Mouse (Mus musculus): ENCODE data around the gene Cd72.

The Cd72 gene

GRCm38 (mm10) chr4:43425648-43426380 is 28.6 kb downstream of the Cd72 start:
- no peak for DNase-seq

- no peak for DNase-seq
Measured at GRCm38 (mm10) chr4:43425197-43425596, 29.2 kb downstream of the Cd72 start.

- no peak for DNase-seq
Measured at GRCm38 (mm10) chr4:43424072-43424471, 30.4 kb downstream of the Cd72 start.

- no peak for DNase-seq
Measured at GRCm38 (mm10) chr4:43423267-43423934, 31.0 kb downstream of the Cd72 start.

- no peak for DNase-seq
Measured at GRCm38 (mm10) chr4:43421632-43422240, 32.7 kb downstream of the Cd72 start.

GRCm38 (mm10) chr4:43420305-43420704 is 34.1 kb downstream of the Cd72 start:
- peak; percentile 84 to 87 for DNase-seq

GRCm38 (mm10) chr4:43419801-43420281 is 34.6 kb downstream of the Cd72 start:
- no peak for DNase-seq

GRCm38 (mm10) chr4:43418973-43419656 is 35.3 kb downstream of the Cd72 start:
- no peak for DNase-seq

GRCm38 (mm10) chr4:43418450-43418849 is 36.0 kb downstream of the Cd72 start:
- no peak for DNase-seq

- DNase-seq, result no peak
Measured at GRCm38 (mm10) chr4:43417269-43418062, 37.0 kb downstream of the Cd72 start.

GRCm38 (mm10) chr4:43416071-43416490 is 38.3 kb downstream of the Cd72 start:
- no peak for DNase-seq

GRCm38 (mm10) chr4:43415221-43416070 is 39.0 kb downstream of the Cd72 start:
- no peak for DNase-seq

GRCm38 (mm10) chr4:43414761-43415160 is 39.7 kb downstream of the Cd72 start:
- no peak for DNase-seq

- no peak for DNase-seq
Measured at GRCm38 (mm10) chr4:43407071-43407920, 47.1 kb downstream of the Cd72 start.

- DNase-seq, result peak; percentile 68 to 79
Measured at GRCm38 (mm10) chr4:43406162-43406971, 48.1 kb downstream of the Cd72 start.

GRCm38 (mm10) chr4:43404697-43405096 is 49.7 kb downstream of the Cd72 start:
- DNase-seq, result no peak

GRCm38 (mm10) chr4:43402212-43402611 is 52.2 kb downstream of the Cd72 start:
- DNase-seq, result no peak

GRCm38 (mm10) chr4:43401486-43401885 is 52.9 kb downstream of the Cd72 start:
- DNase-seq, result no peak

GRCm38 (mm10) chr4:43400976-43401375 is 53.5 kb downstream of the Cd72 start:
- DNase-seq, result no peak
